Mouse (Mus musculus): ENCODE data around the gene Lnx2.

DNA sequence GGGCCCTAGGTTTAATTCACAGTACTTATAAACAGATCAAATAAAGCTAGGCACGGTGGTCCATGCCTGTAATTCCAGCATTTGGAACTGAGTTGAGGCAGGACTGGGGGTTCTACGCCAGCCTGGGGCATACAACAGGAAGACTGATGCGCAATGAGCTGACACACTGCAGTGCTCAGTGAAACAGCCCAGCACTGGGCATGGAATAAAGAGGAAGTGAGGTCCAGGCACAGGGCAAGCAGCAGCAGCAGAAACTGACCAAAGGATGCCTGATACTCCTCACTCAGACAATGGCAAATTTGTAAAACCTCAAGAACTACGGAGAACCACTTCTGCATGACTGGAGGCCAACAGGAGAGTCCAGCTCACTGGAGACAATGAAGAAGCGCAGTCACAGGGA is 37.0 kb downstream of the Lnx2 start:
- TF ChIP-seq POLR2A (IDR thresholded peaks at IDR 0.05; ENCODE audit: low read depth, low read length) (no peak), CTCF (IDR thresholded peaks at IDR 0.05; ENCODE audit: extremely low read depth, insufficient read length, insufficient replicate concordance, low read depth, low read length) (no peak)
